Mouse (Mus musculus) MEL (cell line): ENCODE results near the gene Kcna7. TPM values are rescaled to one million over a fixed set of nuclear protein-coding genes. Genes with fewer than 3 reads are reported as not detected.
A peak's percentile ranks its signal among the peaks of the same experiment; 100 is the strongest.

ENCODE experiments used
- DNase-seq: peaks from one replicate; pipeline ENCODE4 v3.0.0; 2011; ENCODE audit warnings: low read depth, low spot score
- H3K27ac ChIP-seq: 2 replicates; pipeline ENCODE4 v1.5.1; 2012; ENCODE audit warnings: low read depth, mild to moderate bottlenecking, control low read depth, low read length, moderate library complexity; ENCODE audit not compliant: control insufficient read depth
- H3K27me3 ChIP-seq, 2 experiments: fragments of 150-350 bp in 1 of 2; sonication (generic) in 1 of 2; 2 replicates each; pipeline ENCODE4 v1.6.1; 2012; ENCODE audit warnings: low read length in 2 of 2, mild to moderate bottlenecking in 2 of 2, improper control_type of control experiment in 1 of 2, moderate library complexity in 1 of 2; ENCODE audit not compliant: insufficient read depth in 2 of 2, control insufficient read depth in 1 of 2
- H3K36me3 ChIP-seq, 2 experiments: 2 replicates each; pipeline ENCODE4 v1.6.1; 2012 to 2014; ENCODE audit warnings: low read length in 2 of 2, improper control_type of control experiment in 1 of 2, inconsistent platforms in 1 of 2, mild to moderate bottlenecking in 1 of 2; ENCODE audit not compliant: insufficient read depth in 2 of 2, control insufficient read depth in 1 of 2
- H3K4me1 ChIP-seq, 2 experiments: fragments of 150-350 bp in 1 of 2; sonication (generic) in 1 of 2; 2 replicates each; pipeline ENCODE4 v1.6.1; 2012; ENCODE audit warnings: low read length in 2 of 2, improper control_type of control experiment in 1 of 2, mild to moderate bottlenecking in 1 of 2; ENCODE audit not compliant: insufficient read depth in 2 of 2, control insufficient read depth in 1 of 2
- H3K4me3 ChIP-seq, 2 experiments: fragments of 150-350 bp in 1 of 2; sonication (generic) in 1 of 2; 2 replicates each; pipeline ENCODE4 v1.5.1; 2012; ENCODE audit warnings: low read depth in 2 of 2, low read length in 2 of 2, mild to moderate bottlenecking in 2 of 2, moderate library complexity in 2 of 2, control low read depth in 1 of 2, improper control_type of control experiment in 1 of 2; ENCODE audit not compliant: control insufficient read depth in 1 of 2, insufficient read depth in 1 of 2
- H3K79me2 ChIP-seq: 2 replicates; pipeline ENCODE4 v1.6.1; 2012; ENCODE audit warnings: mild to moderate bottlenecking, low read length, moderate library complexity; ENCODE audit not compliant: control insufficient read depth, poor library complexity, insufficient read depth
- H3K9ac ChIP-seq: 2 replicates; pipeline ENCODE4 v1.6.1; 2012; ENCODE audit warnings: low read depth, mild to moderate bottlenecking, control low read depth, low read length, moderate library complexity; ENCODE audit not compliant: control insufficient read depth, poor library complexity, severe bottlenecking
- H3K9me3 ChIP-seq: fragments of 150-350 bp; sonication (generic); replicated peaks from 2 replicates; pipeline ENCODE4 v1.6.1; 2012; ENCODE audit warnings: mild to moderate bottlenecking, low read length, improper control_type of control experiment, moderate library complexity; ENCODE audit not compliant: insufficient read depth
- CTCF ChIP-seq, 3 experiments: IDR thresholded peaks in 2 of 3; conservative IDR thresholded peaks in 1 of 3; 2 replicates each; pipeline ENCODE4 v1.5.1; 2011 to 2012; ENCODE audit warnings: low read length in 3 of 3, low read depth in 2 of 3, mild to moderate bottlenecking in 2 of 3, improper control_type of control experiment in 1 of 3, inconsistent platforms in 1 of 3, mixed read lengths in 1 of 3, moderate library complexity in 1 of 3; ENCODE audit not compliant: control insufficient read depth in 1 of 3, insufficient read depth in 1 of 3, poor library complexity in 1 of 3, severe bottlenecking in 1 of 3
- E2F4 ChIP-seq: IDR thresholded peaks from 2 replicates; pipeline ENCODE4 v1.6.1; 2011; ENCODE audit warnings: low read depth, low read length, improper control_type of control experiment, borderline replicate concordance
- EP300 ChIP-seq, 2 experiments: IDR thresholded peaks; 2 replicates each; pipeline ENCODE4 v1.6.1; 2011; ENCODE audit warnings: improper control_type of control experiment in 2 of 2, low read length in 2 of 2, low read depth in 1 of 2, mild to moderate bottlenecking in 1 of 2
- ETS1 ChIP-seq: IDR thresholded peaks from 2 replicates; pipeline ENCODE4 v1.6.1; 2012; ENCODE audit warnings: low read depth, mild to moderate bottlenecking, inconsistent platforms, low read length, improper control_type of control experiment, moderate library complexity
- GABPA ChIP-seq: IDR thresholded peaks from 2 replicates; pipeline ENCODE4 v1.6.1; 2012; ENCODE audit warnings: low read depth, mild to moderate bottlenecking, inconsistent platforms, low read length, improper control_type of control experiment, moderate library complexity
- HCFC1 ChIP-seq: IDR thresholded peaks from 2 replicates; pipeline ENCODE4 v1.6.1; 2012; ENCODE audit warnings: low read depth, mild to moderate bottlenecking, inconsistent platforms, low read length, improper control_type of control experiment, moderate library complexity
- JUND ChIP-seq: IDR thresholded peaks from 2 replicates; pipeline ENCODE4 v1.6.1; 2011; ENCODE audit warnings: low read depth, mild to moderate bottlenecking, improper control_type of control experiment, low read length
- MAX ChIP-seq: IDR thresholded peaks from 2 replicates; pipeline ENCODE4 v1.6.1; 2011; ENCODE audit warnings: low read length, improper control_type of control experiment
- MEF2A ChIP-seq: IDR thresholded peaks from 2 replicates; pipeline ENCODE4 v1.6.1; 2014; ENCODE audit warnings: low read depth, mild to moderate bottlenecking, inconsistent platforms, low read length, improper control_type of control experiment; ENCODE audit not compliant: poor library complexity, insufficient replicate concordance, severe bottlenecking; ENCODE audit errors: extremely low read depth
- MYC ChIP-seq: IDR thresholded peaks from 2 replicates; pipeline ENCODE4 v1.6.1; 2011; ENCODE audit warnings: low read depth, mild to moderate bottlenecking, low read length, improper control_type of control experiment, moderate library complexity
- NELFE ChIP-seq: IDR thresholded peaks from 2 replicates; pipeline ENCODE4 v1.6.1; 2011; ENCODE audit warnings: low read depth, low read length, improper control_type of control experiment
- NRF1 ChIP-seq: IDR thresholded peaks from 2 replicates; pipeline ENCODE4 v1.6.1; 2014; ENCODE audit warnings: low read depth, mild to moderate bottlenecking, inconsistent platforms, low read length, improper control_type of control experiment, moderate library complexity; ENCODE audit not compliant: poor library complexity, insufficient read depth, severe bottlenecking
- POLR2AphosphoS2 ChIP-seq: IDR thresholded peaks from 2 replicates; pipeline ENCODE4 v1.6.1; 2011; ENCODE audit warnings: low read length, improper control_type of control experiment
- POLR2AphosphoS5 ChIP-seq: IDR thresholded peaks from 2 replicates; pipeline ENCODE4 v1.6.1; 2012; ENCODE audit warnings: low read depth, borderline replicate concordance, mild to moderate bottlenecking, inconsistent platforms, low read length, moderate library complexity, mixed read lengths
- RAD21 ChIP-seq: IDR thresholded peaks from 2 replicates; pipeline ENCODE4 v1.6.1; 2011; ENCODE audit warnings: mild to moderate bottlenecking, low read depth, low read length, improper control_type of control experiment
- SMC3 ChIP-seq: IDR thresholded peaks from 2 replicates; pipeline ENCODE4 v1.6.1; 2011; ENCODE audit warnings: low read depth, low read length, improper control_type of control experiment
- TAL1 ChIP-seq: IDR thresholded peaks from 2 replicates; pipeline ENCODE4 v1.6.1; 2012; ENCODE audit warnings: mild to moderate bottlenecking, inconsistent platforms, low read length, moderate library complexity, mixed read lengths
- USF1 ChIP-seq: IDR thresholded peaks from 2 replicates; pipeline ENCODE4 v1.6.1; 2014; ENCODE audit warnings: low read depth, mild to moderate bottlenecking, inconsistent platforms, low read length, improper control_type of control experiment, moderate library complexity
- USF2 ChIP-seq, 2 experiments: IDR thresholded peaks; 2 replicates each; pipeline ENCODE4 v1.6.1; 2011 to 2012; ENCODE audit warnings: improper control_type of control experiment in 2 of 2, low read length in 2 of 2, borderline replicate concordance in 1 of 2, inconsistent platforms in 1 of 2, low read depth in 1 of 2, mild to moderate bottlenecking in 1 of 2; ENCODE audit not compliant: insufficient read depth in 1 of 2
- ZKSCAN1 ChIP-seq: IDR thresholded peaks from 2 replicates; pipeline ENCODE4 v1.6.1; 2012; ENCODE audit warnings: low read depth, mild to moderate bottlenecking, inconsistent platforms, low read length, improper control_type of control experiment, moderate library complexity
- polyA plus RNA-seq, 2 experiments: library from polyadenylated mRNA; stranded (reverse) in 1 of 2; unstranded in 1 of 2; fragments of >175 nt in 1 of 2; fragments of >200 nt in 1 of 2; gene quantifications; 2 replicates each; pipeline versions ENCODE4 v1.2.1 to v1.2.4; 2012; ENCODE audit warnings: low replicate concordance in 2 of 2, low read depth in 1 of 2; ENCODE audit not compliant: insufficient read length in 2 of 2, insufficient read depth in 1 of 2, missing spikeins in 1 of 2
- total RNA-seq: library from RNA; depleted of rRNA; stranded (reverse); fragments of 300-350 nt; gene quantifications from 2 replicates; pipeline ENCODE4 v1.2.3, GENCODE M21; 2012

Kcna7 gene
- total and polyA plus RNA-seq, 3 experiments, result 0.06 TPM; not detected in 2

DNA sequence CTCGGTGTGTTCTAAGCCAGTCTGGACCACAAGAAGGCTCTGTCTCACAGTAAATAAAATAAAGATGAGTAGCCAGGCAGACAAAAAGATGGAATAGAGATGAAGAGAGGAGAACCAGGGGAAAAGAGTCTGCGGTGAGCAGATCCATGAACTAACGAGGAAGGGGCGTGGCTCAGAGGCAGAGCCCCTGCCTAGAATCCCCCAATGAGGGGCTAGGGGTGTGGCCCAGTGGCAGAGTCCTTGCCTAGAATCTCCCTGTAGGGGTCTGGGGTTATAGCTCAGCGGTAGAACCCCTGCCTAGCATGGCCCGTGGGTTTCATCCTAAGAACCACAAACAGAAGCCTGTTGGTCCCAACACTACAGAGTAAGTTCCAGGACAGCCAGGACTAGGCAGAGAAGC, 31.6 kb downstream of the Kcna7 start:
- Histone ChIP-seq H3K79me2 (peaks cover 28% of the 10 kb centered on the region), H3K9me3 (no peaks in the 10 kb centered on the region), H3K36me3 (peaks cover under 1 to 8% of the 10 kb centered on the region in 2 experiments; a peak in 3 of 4 replicates), H3K27ac (no peak overlapping the region), H3K4me3 (no peak overlapping the region), H3K4me1 (peaks cover 0 to 9% of the 10 kb centered on the region in 2 experiments; a peak in 3 of 4 replicates), H3K27me3 (no peaks in the 10 kb centered on the region), H3K9ac (no peak overlapping the region)
- no peak for DNase-seq
- TF ChIP-seq ETS1 (no peak), NRF1 (no peak), MEF2A (no peak), MYC (no peak), USF2 (IDR thresholded peaks at IDR 0.05; ENCODE audit: borderline replicate concordance in 1 of 2, insufficient read depth in 1 of 2, low read depth in 1 of 2, low read length in 2 of 2) (no peak), HCFC1 (no peak), MAX (no peak), USF1 (no peak), TAL1 (no peak), SMC3 (no peak), JUND (no peak), ZKSCAN1 (no peak), EP300 (IDR thresholded peaks at IDR 0.05; ENCODE audit: low read depth in 1 of 2, low read length in 2 of 2) (no peak), E2F4 (no peak), GABPA (no peak), NELFE (no peak), POLR2AphosphoS5 (no peak)

DNA sequence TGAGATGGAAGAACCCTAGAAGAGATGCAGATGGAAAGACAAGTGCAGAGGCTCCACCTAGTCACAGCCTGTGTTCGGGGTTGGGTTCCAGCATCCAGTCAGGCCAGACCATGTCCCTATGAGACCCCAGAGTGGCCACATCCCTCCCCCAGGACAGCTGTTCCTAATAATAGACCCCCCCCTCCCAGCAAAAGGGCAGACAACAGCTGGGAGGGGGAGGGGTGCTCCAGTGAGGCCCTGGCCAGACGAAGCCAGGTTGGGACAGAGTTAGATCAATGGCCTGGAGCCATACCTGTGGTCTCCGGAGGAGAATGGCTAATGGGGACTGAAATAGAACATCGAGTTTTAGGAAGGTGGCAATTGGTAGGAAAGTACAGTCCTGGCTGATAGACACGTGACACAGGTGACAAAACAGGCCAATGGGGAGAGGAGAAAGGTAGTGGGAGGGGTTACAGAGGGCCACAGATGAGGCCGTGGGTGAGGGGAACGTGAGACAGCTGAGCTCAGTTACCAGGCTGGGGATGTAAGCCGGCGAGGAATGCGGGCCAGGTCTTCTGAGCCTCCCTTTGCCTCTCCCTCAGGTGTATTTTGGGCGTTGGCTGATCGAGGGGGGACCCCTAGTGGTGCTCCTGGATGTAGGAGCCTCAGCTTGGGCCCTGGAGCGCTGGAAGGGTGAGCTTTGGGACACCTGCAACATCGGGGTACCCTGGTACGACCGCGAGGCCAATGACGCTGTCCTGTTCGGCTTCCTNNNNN, 32.2 kb downstream of the Kcna7 start, which contains the start of gene Ruvbl2:
Gene Ruvbl2, minus strand, starts transcription at position 576 of the 756 bp plus-strand sequence.
- H3K79me2 ChIP-seq, result peaks cover 21% of the 10 kb centered on the region
- H3K9me3 ChIP-seq, result no peaks in the 10 kb centered on the region
- no peak within 1 kb of the TSS for H3K9ac ChIP-seq
- no peak within 1 kb of the TSS for H3K4me3 ChIP-seq
- peaks cover 2 to 6% of the 10 kb centered on the region in 2 experiments; a peak in 3 of 4 replicates for H3K36me3 ChIP-seq
- no peak within 1 kb of the TSS for H3K27ac ChIP-seq
- TF ChIP-seq CTCF (IDR thresholded peaks at IDR 0.05 in 2 of 3, conservative IDR thresholded peaks at IDR 0.05 in 1 of 3; ENCODE audit: control insufficient read depth in 1 of 3, insufficient read depth in 1 of 3, low read depth in 2 of 3, low read length in 3 of 3, poor library complexity in 1 of 3, severe bottlenecking in 1 of 3) (peak in 2 of 3 experiments; percentile 24 to 35; a peak in 4 of 6 replicates), POLR2AphosphoS2 (no peak), RAD21 (peak; percentile 7)
- DNase-seq, result no peak
- peaks cover 0 to 7% of the 10 kb centered on the region in 2 experiments; a peak in 3 of 4 replicates for H3K4me1 ChIP-seq
- no peaks in the 10 kb centered on the region for H3K27me3 ChIP-seq
